Mouse (Mus musculus) macrophage (primary cell): Measurements from ENCODE around the gene Dnajb5. TPM values are rescaled to one million over a fixed set of nuclear protein-coding genes. Genes with fewer than 3 reads are reported as not detected.
A peak's percentile ranks its signal among the peaks of the same experiment; 100 is the strongest.

Experiments
- H3K27ac ChIP-seq: fragments of 350-480 bp; formaldehyde crosslinking; 2 replicates; pipeline ENCODE4 v1.9.0; 2021
- H3K36me3 ChIP-seq: fragments of 350-480 bp; formaldehyde crosslinking; 2 replicates; pipeline ENCODE4 v1.9.0; 2021; ENCODE audit errors: inconsistent target
- H3K4me3 ChIP-seq: fragments of 350-480 bp; formaldehyde crosslinking; 2 replicates; pipeline ENCODE4 v1.9.0; 2021; ENCODE audit errors: inconsistent target
- H3K79me2 ChIP-seq: fragments of 350-480 bp; formaldehyde crosslinking; 2 replicates; pipeline ENCODE4 v1.9.0; 2021; ENCODE audit errors: inconsistent target
- WGBS: methylation state at CpG from one replicate; pipeline ENCODE4 v1.1.7; 2026; ENCODE audit warnings: inconsistent platforms; ENCODE audit not compliant: missing documents; 5-methylcytosine and 5-hydroxymethylcytosine counted together
- polyA plus RNA-seq: library from polyadenylated mRNA; stranded (reverse); fragments of 250-400 nt; gene quantifications from 3 replicates; pipeline ENCODE4 v1.2.4, GENCODE M21; 2018; ENCODE audit warnings: inconsistent platforms

The Dnajb5 gene
- polyA plus RNA-seq, 1 experiment from 2014 or later, result 8.8 TPM

DNA sequence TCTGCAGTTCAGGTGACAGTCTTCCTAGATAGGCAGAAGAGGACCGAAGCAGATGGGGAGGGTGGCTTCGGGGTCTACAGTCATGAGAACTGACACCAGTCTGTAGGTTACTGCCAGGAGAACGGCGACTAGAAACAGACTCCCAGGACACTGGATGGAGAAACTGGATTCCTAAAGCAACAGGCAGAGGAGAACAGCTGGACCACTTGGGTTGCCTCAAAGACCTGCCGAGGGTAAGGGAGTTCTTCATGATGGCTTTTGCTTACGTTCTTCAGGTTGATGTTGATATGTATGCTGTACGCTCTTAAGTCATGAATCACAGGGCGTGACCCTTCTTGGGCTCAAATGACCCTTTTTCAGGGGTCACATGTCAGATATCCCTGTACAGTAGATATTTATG is 27.2 kb upstream of the Dnajb5 start:
- no peak overlapping the region for H3K4me3 ChIP-seq
- no peak overlapping the region for H3K27ac ChIP-seq
- H3K36me3 ChIP-seq, result no peaks in the 10 kb centered on the region
- 84% methylated on average over 8 of the region's 8 CpGs for WGBS
- H3K79me2 ChIP-seq, result no peaks in the 10 kb centered on the region

DNA sequence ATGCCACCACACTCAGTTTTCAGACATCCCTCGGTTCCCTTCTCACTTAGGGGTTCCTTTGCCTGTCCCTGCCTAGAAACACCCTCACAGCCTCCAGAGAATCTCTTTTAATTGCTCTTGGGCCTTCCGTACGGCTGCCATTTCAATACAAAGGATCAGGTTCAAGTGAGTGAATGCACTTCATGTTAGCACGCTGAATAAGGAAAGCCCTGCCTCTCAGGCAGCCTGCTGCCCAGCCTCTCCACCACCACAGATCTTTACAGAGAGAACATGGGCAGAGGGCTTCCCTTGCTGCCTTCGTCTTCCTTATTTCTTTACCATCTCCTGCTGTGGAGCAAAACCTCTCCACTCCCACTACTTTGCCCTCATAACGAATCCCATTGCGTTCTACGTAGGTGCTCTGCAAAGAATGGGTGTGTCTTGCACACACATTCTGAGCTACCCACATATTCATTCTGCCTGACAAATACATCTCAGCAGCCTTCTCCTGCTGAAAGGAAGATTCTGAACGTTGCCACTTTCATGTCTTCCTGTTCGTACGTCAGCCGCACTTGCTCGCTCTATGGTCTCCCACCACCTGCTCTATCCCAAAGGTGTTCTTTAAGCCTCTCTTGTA is 25.4 kb upstream of the Dnajb5 start:
- Histone ChIP-seq H3K4me3 (no peak overlapping the region), H3K27ac (no peak overlapping the region), H3K79me2 (no peaks in the 10 kb centered on the region), H3K36me3 (no peaks in the 10 kb centered on the region)
- WGBS, result 89% methylated on average over 13 of the region's 13 CpGs

DNA sequence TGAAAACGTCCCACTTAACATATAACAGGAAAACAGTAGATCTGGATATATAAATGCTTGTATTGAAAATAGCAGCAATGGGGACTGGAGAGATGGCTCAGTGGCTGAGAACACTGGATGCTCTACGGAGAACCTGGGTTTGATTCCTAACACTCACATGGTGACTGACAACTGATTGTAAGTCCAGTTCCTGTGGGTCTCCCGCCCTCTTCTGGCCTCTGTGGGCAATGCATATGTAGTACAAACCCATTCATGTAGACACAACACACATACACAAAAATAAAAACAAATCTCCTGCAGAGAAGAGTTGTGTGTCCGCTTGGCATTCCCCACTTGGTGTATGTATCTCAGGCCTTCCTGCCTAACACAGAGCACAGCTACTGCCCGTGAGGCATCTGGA is 21.4 kb upstream of the Dnajb5 start:
- WGBS, result 80% methylated on average over 5 of the region's 5 CpGs
- H3K36me3 ChIP-seq, result no peaks in the 10 kb centered on the region

DNA sequence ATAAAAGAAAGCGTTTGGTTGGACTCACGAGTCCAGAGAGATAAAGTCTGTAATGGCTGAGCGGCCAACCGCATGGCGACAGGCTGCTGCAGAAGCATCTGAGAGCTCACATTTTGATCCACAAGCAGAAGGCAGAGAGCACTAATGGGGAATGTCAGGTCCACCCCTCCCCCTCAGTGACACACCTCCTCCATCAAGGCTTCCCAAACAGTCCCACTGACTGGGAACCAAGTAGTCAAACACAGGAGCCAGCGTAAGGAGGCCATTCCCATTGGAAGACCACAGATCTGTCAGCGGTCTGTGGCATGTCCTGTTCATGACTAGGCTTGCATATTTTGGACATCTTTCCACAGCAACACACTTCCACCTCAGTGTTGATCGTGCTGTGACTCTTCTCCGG is 20.7 kb upstream of the Dnajb5 start:
- Histone ChIP-seq H3K4me3 (no peak overlapping the region), H3K79me2 (no peaks in the 10 kb centered on the region), H3K27ac (no peak overlapping the region), H3K36me3 (no peaks in the 10 kb centered on the region)
- 96% methylated on average over 9 of the region's 9 CpGs for WGBS

More for the DNA sequence above, 21.4 kb upstream of the Dnajb5 start:
- Histone ChIP-seq H3K4me3 (no peak overlapping the region), H3K79me2 (no peaks in the 10 kb centered on the region), H3K27ac (no peak overlapping the region)

DNA sequence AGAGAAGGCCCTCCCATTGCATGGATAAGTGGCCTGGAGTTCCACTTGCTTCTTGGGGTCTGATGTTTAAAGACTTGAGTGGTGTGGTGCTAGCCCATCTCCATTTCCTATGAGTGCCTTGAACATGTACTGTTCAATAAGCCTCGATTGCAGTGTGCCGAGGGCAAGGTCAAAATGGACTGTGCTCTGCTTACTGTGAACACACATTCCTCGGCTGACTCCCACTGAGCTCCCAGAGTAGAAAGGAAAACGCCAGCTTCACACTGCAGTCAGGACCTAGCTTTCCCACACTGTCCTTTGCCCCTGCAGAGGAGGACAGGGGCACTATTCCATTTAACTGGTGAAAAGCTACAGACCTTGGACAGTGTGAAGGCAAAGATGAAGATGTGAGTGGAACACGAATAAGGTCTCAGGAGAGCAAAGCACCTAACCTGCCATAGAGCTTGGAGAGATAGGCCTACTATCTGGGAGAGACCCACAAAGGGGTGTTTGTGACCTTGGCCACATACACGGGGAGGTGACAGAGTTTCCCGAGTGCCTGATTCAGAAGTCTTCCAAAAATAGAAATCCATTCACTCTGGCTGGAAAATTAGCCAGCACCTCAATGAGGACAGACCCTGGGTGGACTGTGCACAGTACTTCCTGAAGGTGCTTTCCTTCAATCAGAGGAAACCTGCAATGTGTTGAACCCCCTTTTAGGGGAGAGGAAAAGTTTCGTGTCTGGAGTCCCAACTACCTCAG is 17.2 kb upstream of the Dnajb5 start:
- Histone ChIP-seq H3K27ac (no peak overlapping the region), H3K36me3 (no peaks in the 10 kb centered on the region), H3K4me3 (no peak overlapping the region), H3K79me2 (no peaks in the 10 kb centered on the region)
- WGBS, result 89% methylated on average over 8 of the region's 8 CpGs

DNA sequence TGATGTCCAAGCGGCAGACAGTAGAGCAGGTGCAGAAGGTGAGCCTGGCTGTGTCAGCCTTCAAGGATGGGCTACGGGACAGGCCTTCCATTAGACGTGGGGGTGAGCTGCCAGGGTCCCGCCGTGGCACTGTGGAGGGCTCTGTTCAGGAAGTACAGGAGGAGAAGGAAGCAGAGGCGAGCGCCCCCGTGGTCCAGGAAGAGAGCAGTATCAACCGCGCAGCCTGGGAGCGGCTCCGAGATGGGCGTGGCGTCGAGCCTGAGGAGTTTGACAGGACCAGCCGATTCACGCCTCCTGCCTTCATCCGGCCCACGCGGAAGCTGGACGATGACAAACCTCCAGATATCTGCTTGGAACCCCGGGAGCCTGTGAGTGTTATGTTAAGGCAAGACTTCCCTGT is 16.0 kb upstream of the Dnajb5 start:
- no peaks in the 10 kb centered on the region for H3K79me2 ChIP-seq
- 6% methylated on average over 21 of the region's 22 CpGs for WGBS
- H3K36me3 ChIP-seq, result no peaks in the 10 kb centered on the region
- no peak overlapping the region for H3K4me3 ChIP-seq
- no peak overlapping the region for H3K27ac ChIP-seq

DNA sequence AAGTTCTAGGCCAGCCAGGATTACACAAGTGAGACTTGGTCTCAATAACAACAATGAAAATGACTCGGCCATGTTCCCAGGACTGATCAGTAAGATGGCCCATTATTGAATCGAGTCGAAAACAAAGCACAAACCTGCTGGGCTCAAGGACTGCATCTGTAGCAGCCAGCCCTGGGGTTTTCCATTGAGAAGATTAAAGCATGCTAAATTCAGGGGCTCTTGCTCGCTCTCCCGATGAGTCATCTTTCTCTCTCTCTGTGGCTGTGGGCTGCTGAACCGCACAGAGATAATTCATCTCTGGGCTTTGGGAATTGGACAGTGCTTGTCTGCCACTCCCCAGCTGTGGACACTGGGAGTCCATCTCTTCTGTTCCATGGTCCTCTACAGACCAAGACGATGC is 8.2 kb upstream of the Dnajb5 start:
- Histone ChIP-seq H3K27ac (no peak overlapping the region), H3K79me2 (no peaks in the 10 kb centered on the region), H3K36me3 (no peaks in the 10 kb centered on the region), H3K4me3 (no peak overlapping the region)
- 78% methylated on average over 7 of the region's 7 CpGs for WGBS

DNA sequence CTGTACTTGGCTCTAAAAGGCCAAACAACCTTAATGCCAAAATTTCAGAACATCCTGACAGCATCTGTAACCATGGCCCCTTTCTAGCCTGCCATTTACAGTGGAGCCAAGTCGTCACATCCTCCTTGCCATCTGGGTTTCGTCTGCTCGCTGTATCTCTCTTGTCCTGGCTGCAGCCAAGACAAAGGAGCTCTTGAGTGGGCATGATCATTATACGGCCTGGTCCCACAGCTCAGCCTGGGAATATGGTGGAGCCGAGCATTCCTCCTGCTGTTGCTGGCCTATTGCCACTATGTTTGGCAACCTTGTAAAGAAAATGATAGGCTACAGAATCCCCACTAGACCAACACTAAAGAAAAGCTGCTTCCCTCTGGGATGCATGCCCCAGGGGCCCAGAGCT is 6.3 kb upstream of the Dnajb5 start:
- Histone ChIP-seq H3K36me3 (no peaks in the 10 kb centered on the region), H3K79me2 (no peaks in the 10 kb centered on the region), H3K4me3 (no peak overlapping the region), H3K27ac (no peak overlapping the region)
- WGBS, result 89% methylated on average over 5 of the region's 5 CpGs

DNA sequence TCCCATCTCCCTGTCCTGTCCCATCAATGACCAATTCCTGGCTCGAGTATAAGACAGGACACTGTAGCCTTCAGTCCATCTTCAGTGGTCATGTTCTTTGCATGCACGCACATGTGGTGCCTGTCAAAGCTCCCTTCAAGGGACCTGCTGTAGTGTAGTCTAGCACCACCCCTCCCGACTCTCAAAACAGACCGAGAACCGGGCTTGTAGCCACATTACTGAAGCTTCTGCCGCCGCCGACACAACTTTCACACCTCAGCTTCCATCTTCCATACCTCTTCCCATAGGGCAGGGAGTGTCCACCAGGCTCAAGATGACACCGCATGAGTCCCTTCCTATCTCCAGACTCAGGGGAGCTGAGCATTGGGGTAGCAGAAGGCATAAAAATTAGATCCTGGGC is 5.4 kb upstream of the Dnajb5 start:
- Histone ChIP-seq H3K27ac (no peak overlapping the region), H3K36me3 (no peaks in the 10 kb centered on the region), H3K4me3 (no peak overlapping the region), H3K79me2 (no peaks in the 10 kb centered on the region)
- 95% methylated on average over 9 of the region's 9 CpGs for WGBS

DNA sequence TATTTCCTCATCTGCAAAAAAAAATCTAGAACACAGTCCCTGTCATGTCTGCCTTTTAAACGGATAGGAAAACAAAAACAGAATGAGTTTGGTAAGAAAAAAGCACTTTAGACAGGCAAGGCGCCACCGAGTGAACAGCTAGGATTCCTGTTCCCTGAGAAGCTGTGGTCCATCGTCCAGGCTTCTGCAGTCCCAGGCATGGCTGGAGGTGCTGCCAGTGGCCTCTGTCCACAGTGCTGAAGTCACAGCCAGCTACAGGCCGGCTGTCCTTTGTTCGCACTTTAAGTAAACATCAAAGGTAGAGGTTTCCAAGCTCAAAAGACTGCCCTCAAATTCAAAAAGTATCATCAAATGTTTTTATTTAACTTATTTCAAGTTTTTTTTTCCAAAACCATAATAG is 4.6 kb upstream of the Dnajb5 start:
- Histone ChIP-seq H3K27ac (no peak overlapping the region), H3K4me3 (no peak overlapping the region), H3K36me3 (no peaks in the 10 kb centered on the region), H3K79me2 (no peaks in the 10 kb centered on the region)
- 29% methylated on average over 6 of the region's 6 CpGs for whole genome bisulfite sequencing

DNA sequence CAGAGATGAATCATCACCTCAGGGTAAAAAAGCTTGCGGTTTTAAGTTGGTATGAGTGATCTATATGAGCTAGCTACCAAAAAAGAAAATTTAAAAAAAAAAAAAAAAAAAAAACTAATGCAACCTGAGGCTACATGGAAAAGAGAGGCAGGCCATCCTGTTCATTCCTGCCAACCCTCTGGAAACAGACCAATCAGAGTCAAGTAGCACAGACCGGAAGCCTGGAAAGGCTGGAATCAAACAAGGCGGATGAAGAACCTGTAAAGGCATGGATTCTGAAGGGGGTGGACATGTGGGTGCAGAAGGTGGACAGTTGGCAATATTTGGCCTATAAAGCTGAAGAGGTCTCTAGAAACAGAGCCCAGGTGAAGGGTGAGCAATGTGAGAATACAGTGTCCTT is 4.2 kb upstream of the Dnajb5 start:
- no peak overlapping the region for H3K27ac ChIP-seq
- no peak overlapping the region for H3K4me3 ChIP-seq
- 88% methylated on average over 3 of the region's 3 CpGs for WGBS
- no peaks in the 10 kb centered on the region for H3K79me2 ChIP-seq
- no peaks in the 10 kb centered on the region for H3K36me3 ChIP-seq

DNA sequence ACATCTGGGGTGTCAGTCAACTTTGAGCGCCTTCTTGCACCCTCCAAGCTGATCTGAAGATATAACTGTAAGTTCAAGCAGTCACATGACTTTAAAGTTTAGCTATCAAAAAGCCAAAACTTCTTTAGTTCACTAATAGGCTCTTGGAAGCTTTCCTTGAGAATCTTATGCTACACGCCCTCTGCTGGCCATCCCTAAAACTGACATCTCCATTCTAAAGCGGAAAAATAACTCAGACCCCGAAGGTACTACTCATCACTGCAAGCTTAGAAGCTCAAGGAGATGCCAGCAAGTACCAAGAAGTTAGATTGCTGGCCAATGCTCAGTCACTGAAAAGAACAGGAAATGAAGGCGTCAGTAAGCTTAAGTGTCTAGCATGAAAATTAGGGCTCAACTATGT is 3.7 kb upstream of the Dnajb5 start:
- H3K4me3 ChIP-seq, result no peak overlapping the region
- no peaks in the 10 kb centered on the region for H3K36me3 ChIP-seq
- WGBS, result 5% methylated on average over 5 of the region's 5 CpGs
- H3K27ac ChIP-seq, result no peak overlapping the region
- H3K79me2 ChIP-seq, result no peaks in the 10 kb centered on the region

DNA sequence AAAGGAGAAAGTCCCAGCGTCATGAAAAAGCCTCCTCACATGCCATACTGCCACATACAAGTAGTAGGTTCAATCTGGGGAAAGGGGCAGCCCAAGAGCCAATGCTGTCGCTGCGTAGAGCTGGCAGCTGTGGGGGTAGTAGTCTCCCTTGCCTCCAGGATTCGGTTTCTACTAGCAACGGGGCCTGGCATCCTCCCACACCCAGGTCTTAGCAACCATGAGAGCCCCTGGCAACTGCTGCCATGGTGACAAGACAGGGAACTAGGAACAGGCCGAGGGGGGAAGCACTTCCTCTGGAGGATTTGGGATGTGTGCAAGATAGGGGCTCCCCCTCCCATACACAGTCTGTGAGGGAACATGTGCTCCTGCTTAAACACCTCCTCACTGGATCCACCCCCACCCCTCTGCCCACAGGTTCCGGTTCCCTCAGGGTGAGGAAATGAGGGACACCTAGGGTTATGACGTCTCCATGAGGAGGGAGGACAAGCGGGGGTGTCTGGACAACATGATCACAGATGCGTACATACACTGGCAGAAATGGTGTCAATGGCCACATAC is 2.8 kb upstream of the Dnajb5 start:
- Histone ChIP-seq H3K27ac (no peak overlapping the region), H3K4me3 (no peak overlapping the region), H3K79me2 (no peaks in the 10 kb centered on the region), H3K36me3 (no peaks in the 10 kb centered on the region)
- WGBS, result 50% methylated on average over 10 of the region's 10 CpGs

DNA sequence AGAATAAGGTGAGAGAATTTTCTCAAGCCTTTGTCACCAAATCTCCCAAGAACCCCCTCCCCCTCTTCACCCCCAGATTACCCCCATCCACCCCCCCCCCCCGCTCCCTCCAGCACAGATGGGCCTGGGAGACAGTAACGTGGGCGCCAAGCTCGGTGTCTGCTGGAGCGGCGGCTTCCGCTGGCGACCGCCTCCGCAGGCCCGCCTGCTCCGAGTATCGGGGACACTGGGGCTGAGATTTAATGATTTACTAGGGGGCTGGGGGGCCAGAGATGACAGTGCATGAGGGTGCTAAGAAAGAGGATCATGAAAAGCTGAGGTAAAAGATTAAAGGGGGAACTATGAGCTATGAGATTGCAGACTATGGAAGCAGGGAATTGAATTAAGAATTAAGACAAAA is 1.1 kb upstream of the Dnajb5 start:
- Histone ChIP-seq H3K4me3 (no peak overlapping the region), H3K79me2 (no peaks in the 10 kb centered on the region), H3K36me3 (no peaks in the 10 kb centered on the region), H3K27ac (no peak overlapping the region)
- WGBS, result 70% methylated on average over 12 of the region's 13 CpGs

DNA sequence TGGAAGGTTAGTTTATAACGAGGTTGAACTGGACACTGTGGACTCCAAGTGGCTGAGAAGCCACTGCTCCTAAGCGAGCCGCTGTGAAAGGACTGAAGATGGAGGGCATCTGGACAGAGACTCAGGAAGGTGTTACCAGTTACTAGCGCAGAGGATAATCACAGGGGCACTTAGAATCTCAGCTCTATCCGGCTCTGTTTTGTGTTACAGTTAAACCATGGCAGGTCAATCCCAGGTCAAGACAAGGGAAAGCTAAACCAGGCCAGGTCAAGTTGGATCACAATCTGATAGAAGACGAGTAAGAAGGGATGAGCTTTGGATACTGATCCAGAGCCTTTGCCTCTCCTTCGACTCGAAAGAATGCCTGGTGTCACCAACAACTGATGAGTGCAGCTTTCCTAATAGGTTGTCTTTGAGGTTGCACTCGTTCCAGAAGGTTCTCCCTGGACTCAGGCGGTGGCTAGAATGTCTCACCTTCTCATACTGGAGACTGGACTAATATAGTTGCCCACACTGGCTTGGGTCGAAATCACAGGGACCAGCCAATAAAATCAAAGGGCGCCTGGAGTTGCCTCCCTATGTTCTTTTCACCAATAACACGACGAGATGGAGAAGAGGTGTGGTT is 451 bp upstream of the Dnajb5 start:
- peak overlapping the region; percentile 12; the same call in 1 of the 2 replicates for H3K4me3 ChIP-seq
- no peaks in the 10 kb centered on the region for H3K36me3 ChIP-seq
- H3K79me2 ChIP-seq, result no peaks in the 10 kb centered on the region
- 10% methylated on average over 14 of the region's 14 CpGs for WGBS
- no peak overlapping the region for H3K27ac ChIP-seq
